Mouse (Mus musculus) limb, embryonic 15.5 days (tissue): ENCODE results near the gene Arl3. TPM values are rescaled to one million over a fixed set of nuclear protein-coding genes. Genes with fewer than 3 reads are reported as not detected.

ENCODE experiments used
- ATAC-seq: fragments of 200-750 bp; cut with Nextera tagmentation; 2 replicates; pipeline ENCODE4 v1.8.0; 2017; ENCODE audit warnings: low read depth, moderate TSS enrichment; ENCODE audit not compliant: insufficient number of reproducible peaks, low FRiP score, low TSS enrichment
- H3K27ac ChIP-seq: fragments of 300-500 bp; sonication (generic); 2 replicates; pipeline ENCODE4 v1.5.1; 2015; ENCODE audit warnings: moderate library complexity, mild to moderate bottlenecking, inconsistent platforms
- H3K27me3 ChIP-seq: fragments of 300-500 bp; sonication (generic); 2 replicates; pipeline ENCODE4 v1.6.1; 2015; ENCODE audit warnings: inconsistent platforms
- H3K36me3 ChIP-seq: fragments of 300-500 bp; sonication (generic); 2 replicates; pipeline ENCODE4 v1.6.1; 2015; ENCODE audit warnings: inconsistent platforms
- H3K4me1 ChIP-seq: fragments of 300-500 bp; sonication (generic); 2 replicates; pipeline ENCODE4 v1.6.1; 2015; ENCODE audit warnings: inconsistent platforms
- H3K4me2 ChIP-seq: fragments of 300-500 bp; sonication (generic); 2 replicates; pipeline ENCODE4 v1.6.1; 2015; ENCODE audit warnings: mild to moderate bottlenecking, inconsistent platforms
- H3K4me3 ChIP-seq: fragments of 300-500 bp; sonication (generic); 2 replicates; pipeline ENCODE4 v1.5.1; 2015; ENCODE audit warnings: mild to moderate bottlenecking, inconsistent platforms
- H3K9ac ChIP-seq: fragments of 300-500 bp; sonication (generic); 2 replicates; pipeline ENCODE4 v1.6.1; 2015; ENCODE audit warnings: inconsistent platforms
- H3K9me3 ChIP-seq: fragments of 300-500 bp; sonication (generic); 2 replicates; pipeline ENCODE4 v1.6.1; 2016; ENCODE audit warnings: inconsistent platforms
- WGBS: fragments of 180-500 bp; shearing (Covaris S2); methylation state at CpG from one replicate; pipeline ENCODE4 v1.1.7; 2015; 5-methylcytosine and 5-hydroxymethylcytosine counted together
- polyA plus RNA-seq: library from polyadenylated mRNA; unstranded; fragments of >200 nt; fragmentation: Nextera tagmentation; extraction: Ambion mirVana; gene quantifications from 2 replicates; pipeline ENCODE4 v1.2.1, GENCODE M21; 2015

Arl3 gene
- polyA plus RNA-seq, 1 experiment from 2014 or later = 138 TPM

- Histone ChIP-seq H3K9ac (no peak overlapping the region), H3K27me3 (no peaks in the 10 kb centered on the region), H3K27ac (no peak overlapping the region), H3K4me3 (no peak overlapping the region), H3K36me3 (peaks cover 54% of the 10 kb centered on the region), H3K4me1 (peaks cover 2% of the 10 kb centered on the region; the same call in 1 of the 2 replicates), H3K4me2 (no peak overlapping the region), H3K9me3 (no peaks in the 10 kb centered on the region)
- 58% methylated on average over 7 of the region's 7 CpGs for WGBS
- ATAC-seq = no peak
Observed at GRCm38 (mm10) chr19:46607424-46607823, 34.4 kb upstream of the Arl3 start.

GRCm38 (mm10) chr19:46606718-46607117 is 33.7 kb upstream of the Arl3 start:
- peaks cover 2% of the 10 kb centered on the region; the same call in 1 of the 2 replicates for H3K4me1 ChIP-seq
- whole genome bisulfite sequencing = 93% methylated on average over 13 of the region's 13 CpGs
- no peak for ATAC-seq

GRCm38 (mm10) chr19:46602406-46602805 is 29.4 kb upstream of the Arl3 start:
- ATAC-seq = no peak
- H3K9me3 ChIP-seq = no peaks in the 10 kb centered on the region
- H3K27me3 ChIP-seq = no peaks in the 10 kb centered on the region
- H3K9ac ChIP-seq = no peak overlapping the region
- no peak overlapping the region for H3K4me2 ChIP-seq
- H3K36me3 ChIP-seq = peaks cover 41% of the 10 kb centered on the region
- 89% methylated on average over 4 of the region's 4 CpGs for WGBS
- no peak overlapping the region for H3K4me3 ChIP-seq
- H3K27ac ChIP-seq = no peak overlapping the region
- H3K4me1 ChIP-seq = peaks cover 18% of the 10 kb centered on the region

More at GRCm38 (mm10) chr19:46606718-46607117, 33.7 kb upstream of the Arl3 start:
- no peak overlapping the region for H3K27ac ChIP-seq
- no peak overlapping the region for H3K4me3 ChIP-seq
- no peak overlapping the region for H3K4me2 ChIP-seq
- peaks cover 55% of the 10 kb centered on the region for H3K36me3 ChIP-seq
- H3K9ac ChIP-seq = no peak overlapping the region
- no peaks in the 10 kb centered on the region for H3K27me3 ChIP-seq
- H3K9me3 ChIP-seq = no peaks in the 10 kb centered on the region

GRCm38 (mm10) chr19:46601491-46601890 is 28.5 kb upstream of the Arl3 start:
- no peak for ATAC-seq
- WGBS = 84% methylated on average over 14 of the region's 14 CpGs
- peaks cover 16% of the 10 kb centered on the region for H3K4me1 ChIP-seq
- H3K4me2 ChIP-seq = no peak overlapping the region
- no peaks in the 10 kb centered on the region for H3K27me3 ChIP-seq
- peaks cover 34% of the 10 kb centered on the region for H3K36me3 ChIP-seq
- no peak overlapping the region for H3K4me3 ChIP-seq
- no peak overlapping the region for H3K9ac ChIP-seq
- no peak overlapping the region for H3K27ac ChIP-seq
- H3K9me3 ChIP-seq = no peaks in the 10 kb centered on the region

DNA sequence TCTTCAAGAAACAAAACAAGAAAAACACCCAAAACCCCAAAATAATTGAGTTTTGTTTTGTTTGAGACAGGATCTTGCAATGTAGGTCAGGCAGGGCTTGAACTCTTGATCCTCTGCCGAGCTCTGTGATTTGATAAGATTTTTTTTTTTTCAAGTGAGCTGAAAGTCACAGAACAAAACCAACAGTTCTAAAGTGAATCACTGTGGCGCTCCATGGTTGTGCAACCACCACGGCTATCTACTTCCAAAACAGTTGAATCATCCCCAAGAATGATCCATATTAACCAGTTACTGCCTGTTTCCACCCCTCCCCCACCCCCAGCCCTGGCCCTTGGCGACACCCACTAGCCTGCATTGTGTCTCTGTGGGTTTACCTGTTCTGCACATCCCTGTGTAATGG is 27.4 kb upstream of the Arl3 start:
- Histone ChIP-seq H3K9me3 (no peaks in the 10 kb centered on the region), H3K4me2 (peak overlapping the region; percentile 84), H3K27me3 (no peaks in the 10 kb centered on the region), H3K36me3 (peaks cover 31% of the 10 kb centered on the region), H3K9ac (no peak overlapping the region), H3K4me1 (peaks cover 16% of the 10 kb centered on the region), H3K4me3 (peak overlapping the region; percentile 100), H3K27ac (no peak overlapping the region)
- WGBS = 79% methylated on average over 4 of the region's 4 CpGs
- ATAC-seq = no peak

GRCm38 (mm10) chr19:46599375-46600256 is 26.6 kb upstream of the Arl3 start:
- no peaks in the 10 kb centered on the region for H3K9me3 ChIP-seq
- H3K9ac ChIP-seq = peak overlapping the region; percentile 72
- ATAC-seq = no peak
- H3K27ac ChIP-seq = peak overlapping the region; percentile 75
- peak overlapping the region; percentile 84 for H3K4me2 ChIP-seq
- no peaks in the 10 kb centered on the region for H3K27me3 ChIP-seq
- H3K4me3 ChIP-seq = peak overlapping the region; percentile 100
- peaks cover 16% of the 10 kb centered on the region for H3K4me1 ChIP-seq
- H3K36me3 ChIP-seq = peaks cover 33% of the 10 kb centered on the region
- WGBS = 15% methylated on average over 22 of the region's 22 CpGs

DNA sequence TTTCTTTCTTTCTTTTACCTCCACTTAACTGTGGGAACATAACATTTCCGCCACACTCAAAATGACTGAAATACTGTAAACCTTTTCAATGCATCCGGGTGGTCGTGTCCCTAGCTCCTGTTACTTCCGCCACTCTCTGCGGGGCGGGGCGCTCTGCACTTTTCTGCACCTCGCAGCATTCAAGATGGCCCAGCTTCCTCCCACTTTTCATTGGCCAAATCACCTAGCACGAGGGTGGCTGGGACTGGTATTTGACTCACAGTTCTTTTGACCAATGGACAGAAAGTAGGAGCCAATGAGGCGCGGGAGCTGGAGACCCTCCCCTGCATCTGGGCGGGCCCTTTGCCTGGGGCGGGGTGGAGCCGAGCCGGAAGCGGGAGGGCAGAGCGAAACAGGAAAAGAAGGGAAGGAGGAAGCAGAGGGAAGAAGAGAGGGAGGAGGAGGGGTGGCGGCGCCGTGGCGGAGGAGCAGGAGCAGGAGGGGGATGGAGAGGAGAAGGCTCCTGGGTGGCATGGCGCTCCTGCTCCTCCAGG is 25.8 kb upstream of the Arl3 start, which contains the start of gene Wbp1l:
Wbp1l (plus strand) TSS at position 365 of the 533 bp plus-strand sequence.
- ATAC-seq = peak; percentile 99
- 0% methylated on average over 22 of the region's 22 CpGs for WGBS

DNA sequence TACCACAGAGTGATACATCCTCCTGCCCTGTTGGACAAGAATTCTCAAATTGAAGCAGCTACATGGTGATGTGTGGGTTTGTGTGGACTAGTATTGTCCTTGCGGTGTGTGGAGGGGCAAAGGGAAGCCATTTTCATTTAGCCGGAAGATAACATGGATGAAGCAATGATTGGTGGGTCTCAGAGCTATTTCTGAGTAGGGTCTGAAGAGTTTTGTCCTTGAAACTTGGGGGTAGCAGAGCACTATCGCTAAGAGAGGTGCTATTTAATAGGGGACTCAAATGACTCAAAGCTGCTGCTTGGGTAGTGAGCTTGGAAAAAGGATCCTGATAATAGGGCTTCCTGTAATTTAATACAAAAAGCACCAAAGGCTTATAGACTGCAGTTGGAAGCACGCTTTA is 25.2 kb upstream of the Arl3 start:
- Histone ChIP-seq H3K36me3 (peaks cover 33% of the 10 kb centered on the region; the same call in 1 of the 2 replicates), H3K27me3 (no peaks in the 10 kb centered on the region), H3K4me3 (peak overlapping the region; percentile 100; the same call in 1 of the 2 replicates), H3K9ac (no peak overlapping the region), H3K9me3 (no peaks in the 10 kb centered on the region), H3K27ac (0 out of 2 replicates have a peak overlapping the region, but pooled peaks have one; percentile 17), H3K4me1 (peaks cover 16% of the 10 kb centered on the region), H3K4me2 (peak overlapping the region; percentile 84)
- 76% methylated on average over 4 of the region's 4 CpGs for WGBS
- no peak for ATAC-seq

More for the DNA sequence above, 25.8 kb upstream of the Arl3 start, which contains the start of gene Wbp1l:
- Histone ChIP-seq H3K27ac (peak within 1 kb of the TSS; percentile 75), H3K36me3 (peaks cover 33% of the 10 kb centered on the region; the same call in 1 of the 2 replicates), H3K27me3 (no peaks in the 10 kb centered on the region), H3K4me2 (peak within 1 kb of the TSS; percentile 84), H3K4me1 (peaks cover 16% of the 10 kb centered on the region), H3K9ac (peak within 1 kb of the TSS; percentile 72), H3K4me3 (peak within 1 kb of the TSS; percentile 100), H3K9me3 (no peaks in the 10 kb centered on the region)

- no peak for ATAC-seq
- Histone ChIP-seq H3K9ac (no peak overlapping the region), H3K9me3 (no peaks in the 10 kb centered on the region), H3K4me1 (no peaks in the 10 kb centered on the region), H3K36me3 (peaks cover 79% of the 10 kb centered on the region), H3K4me3 (no peak overlapping the region), H3K27ac (no peak overlapping the region), H3K4me2 (no peak overlapping the region), H3K27me3 (no peaks in the 10 kb centered on the region)
- WGBS = 92% methylated on average over 9 of the region's 9 CpGs
Observed at GRCm38 (mm10) chr19:46592751-46593439, 19.9 kb upstream of the Arl3 start.

- H3K9ac ChIP-seq = no peak overlapping the region
- no peak overlapping the region for H3K27ac ChIP-seq
- no peaks in the 10 kb centered on the region for H3K4me1 ChIP-seq
- H3K27me3 ChIP-seq = no peaks in the 10 kb centered on the region
- H3K4me2 ChIP-seq = no peak overlapping the region
- 85% methylated on average over 6 of the region's 6 CpGs for WGBS
- no peak overlapping the region for H3K4me3 ChIP-seq
- H3K36me3 ChIP-seq = peaks cover 86% of the 10 kb centered on the region
- H3K9me3 ChIP-seq = no peaks in the 10 kb centered on the region
- ATAC-seq = no peak
Observed at GRCm38 (mm10) chr19:46591575-46591974, 18.6 kb upstream of the Arl3 start.

DNA sequence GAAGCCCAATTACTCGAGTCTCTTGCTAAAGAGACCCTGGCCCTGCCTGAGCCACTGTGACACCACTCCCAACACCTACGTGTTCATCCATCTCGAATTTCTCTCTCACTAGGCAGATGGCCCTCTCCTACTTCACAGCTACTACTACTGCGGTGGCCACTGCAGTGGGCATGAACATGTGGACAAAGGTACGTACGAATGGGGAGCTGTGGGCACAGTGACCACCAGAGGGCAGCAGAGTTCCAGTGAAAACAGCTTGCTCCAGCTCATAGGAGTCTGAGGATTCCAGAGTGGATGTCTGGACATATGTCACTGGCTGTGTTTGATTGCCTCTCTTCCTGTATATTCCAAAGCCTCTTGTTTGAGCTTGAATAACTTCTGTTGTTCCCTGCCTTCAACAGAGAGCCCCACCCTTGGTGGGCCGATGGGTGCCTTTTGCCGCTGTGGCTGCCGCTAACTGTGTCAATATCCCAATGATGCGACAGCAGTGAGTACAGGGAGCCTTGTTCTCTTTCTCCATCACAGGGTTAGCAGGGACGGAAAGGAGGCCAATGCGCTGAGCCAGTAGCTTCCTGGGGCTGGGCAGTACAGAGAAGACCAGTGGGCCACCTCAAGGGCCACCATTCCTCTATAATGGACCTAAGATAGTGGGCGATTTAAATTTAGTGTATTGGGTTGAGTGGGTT is 15.0 kb upstream of the Arl3 start:
- peak; percentile 57; the same call in 1 of the 2 replicates for ATAC-seq
- H3K4me3 ChIP-seq = no peak overlapping the region
- H3K27ac ChIP-seq = no peak overlapping the region
- H3K9me3 ChIP-seq = no peaks in the 10 kb centered on the region
- H3K9ac ChIP-seq = no peak overlapping the region
- WGBS = 57% methylated on average over 13 of the region's 13 CpGs
- H3K4me1 ChIP-seq = no peaks in the 10 kb centered on the region
- H3K27me3 ChIP-seq = no peaks in the 10 kb centered on the region
- peaks cover 74% of the 10 kb centered on the region for H3K36me3 ChIP-seq
- no peak overlapping the region for H3K4me2 ChIP-seq
